8 mouse cellular contexts compared by ENCODE assay signal in genomic region chr16:32644069-32644800, GRCm38 (mm10). TPM values are rescaled to one million over a fixed set of nuclear protein-coding genes. Genes with fewer than 3 reads are reported as not detected.
DNase-seq lines count a peak whose midpoint lies in the region; ATAC-seq and TF ChIP-seq lines count a peak whose summit lies in the region.

No protein-coding gene starts in this region.

- in situ Hi-C loops in CH12.LX (cut with MboI; ENCODE audit: low pct_ligation_motif_present, low pct_unique_long_range_greater_than_20kb, low sequenced_read_pairs), result no loop called here

- TF ChIP-seq POLR2A in CH12.LX (IDR thresholded peaks at IDR 0.05; ENCODE audit: low read depth, low read length), result no peak
- TF ChIP-seq POLR2A in kidney, adult 2 months (IDR thresholded peaks at IDR 0.05; ENCODE audit: low read depth, low read length), result no peak

- peaks cover 7% of the 10 kb centered on the region; the same call in 1 of the 2 replicates for H3K79me2 ChIP-seq in CH12.LX (replicated peaks; ENCODE audit: control insufficient read depth, extremely low read depth, insufficient read depth, poor library complexity, severe bottlenecking)

- no peak for TF ChIP-seq RAD21 in CH12.LX (IDR thresholded peaks at IDR 0.05; ENCODE audit: low read depth, low read length)

- dilution Hi-C loops in CH12.LX (cut with MboI; ENCODE audit: extremely low pct_ligation_motif_present, extremely low pct_unique_long_range_greater_than_20kb, low sequenced_read_pairs), result no loop called here

- no peak for TF ChIP-seq CTCF in CH12.LX (conservative IDR thresholded peaks at IDR 0.05 in 1 of 2, IDR thresholded peaks at IDR 0.05 in 1 of 2; ENCODE audit: low read depth in 2 of 2, low read length in 2 of 2)
- TF ChIP-seq CTCF in kidney, adult 2 months (conservative IDR thresholded peaks at IDR 0.05; ENCODE audit: insufficient read depth, insufficient read length, low read depth, low read length), result no peak
- TF ChIP-seq CTCF in liver, postnatal 0 days (IDR thresholded peaks at IDR 0.05; ENCODE audit: low read depth), result no peak

- 4% methylated on average over 74 of the region's 82 CpGs for WGBS in kidney, adult 2 months
- 2% methylated on average over 52 of the region's 82 CpGs for WGBS in liver, postnatal 0 days (ENCODE audit: insufficient replicate concordance)

- ATAC-seq in liver, postnatal 0 days, result peak; percentile 43

- peaks cover 15 to 50% of the 10 kb centered on the region in 2 experiments for H3K4me1 ChIP-seq in CH12.LX (ENCODE audit: control insufficient read depth in 1 of 2, insufficient read depth in 2 of 2)
- peaks cover 9% of the 10 kb centered on the region for H3K4me1 ChIP-seq in kidney, adult 2 months (ENCODE audit: control insufficient read depth, insufficient read depth, low read length)
- peaks cover 20% of the 10 kb centered on the region for H3K4me1 ChIP-seq in liver, postnatal 0 days (ENCODE audit: insufficient read depth)

- TF ChIP-seq EP300 in CH12.LX (IDR thresholded peaks at IDR 0.05; ENCODE audit: low read length), result no peak
- TF ChIP-seq EP300 in liver, postnatal 0 days (IDR thresholded peaks at IDR 0.05; ENCODE audit: low read depth), result no peak

- H3K9ac ChIP-seq in CH12.LX (ENCODE audit: insufficient read depth, low read depth), result peak overlapping the region; percentile 87
- peak overlapping the region; percentile 87 for H3K9ac ChIP-seq in liver, postnatal 0 days (replicated peaks)

- H3K9me3 ChIP-seq in CH12.LX (replicated peaks; ENCODE audit: low read length), result no peaks in the 10 kb centered on the region
- H3K9me3 ChIP-seq in liver, postnatal 0 days (ENCODE audit: low read length), result no peaks in the 10 kb centered on the region

- intact Hi-C loops in gastrocnemius, postnatal 14 days (cut with DNase I; ENCODE audit: low total_unique reads), result no loop called here

- H3K27me3 ChIP-seq in CH12.LX (replicated peaks), result no peaks in the 10 kb centered on the region
- no peaks in the 10 kb centered on the region for H3K27me3 ChIP-seq in kidney, adult 2 months (replicated peaks; ENCODE audit: control insufficient read depth, insufficient read depth, low read length)
- H3K27me3 ChIP-seq in liver, postnatal 0 days (ENCODE audit: insufficient read depth, low read length), result peaks cover 4% of the 10 kb centered on the region; the same call in 1 of the 2 replicates

- H3K36me3 ChIP-seq in CH12.LX (replicated peaks in 1 of 2; ENCODE audit: control insufficient read depth in 1 of 2, insufficient read depth in 1 of 2, low read length in 1 of 2), result peaks cover 0 to 13% of the 10 kb centered on the region in 2 experiments
- H3K36me3 ChIP-seq in kidney, adult 2 months (ENCODE audit: control insufficient read depth, insufficient read depth, low read length), result no peaks in the 10 kb centered on the region
- no peaks in the 10 kb centered on the region for H3K36me3 ChIP-seq in liver, postnatal 0 days (replicated peaks; ENCODE audit: insufficient read depth, low read length)

- H3K4me3 ChIP-seq in CH12.LX (replicated peaks in 1 of 3; ENCODE audit: low read depth in 2 of 3, low read length in 2 of 3, poor library complexity in 1 of 3), result peak overlapping the region; percentile 41 to 71 (median 68)
- H3K4me3 ChIP-seq in kidney, adult 2 months (ENCODE audit: insufficient read depth, low read depth, low read length), result peak overlapping the region; percentile 74
- H3K4me3 ChIP-seq in liver, postnatal 0 days (ENCODE audit: low read depth, low read length), result peak overlapping the region; percentile 71

- DNase-seq in A20 (ENCODE audit: low read depth, low spot score) (peak; percentile 69), CH12.LX (ENCODE audit: extremely low read depth) (no peak)
- peak; percentile 54 for DNase-seq in cerebellum, adult 9-10 months
- DNase-seq in gastrocnemius, postnatal 14 days, result peak; percentile 55
- peak; percentile 39 for DNase-seq in kidney, adult 2 months
- DNase-seq in liver, postnatal 0 days, result peak; percentile 57
- DNase-seq in right cerebral cortex, adult 2 months (ENCODE audit: low spot score in 2 of 2), result peak; percentile 59 to 60
- DNase-seq in ovary, postnatal 10 days (ENCODE audit: low spot score), result no peak

- H3K27ac ChIP-seq in CH12.LX (ENCODE audit: insufficient read depth, low read depth), result no peak overlapping the region
- no peak overlapping the region for H3K27ac ChIP-seq in kidney, adult 2 months (ENCODE audit: insufficient read depth, low read depth, low read length)
- H3K27ac ChIP-seq in liver, postnatal 0 days (ENCODE audit: low read depth), result peak overlapping the region; percentile 66

- H3K4me2 ChIP-seq in CH12.LX (ENCODE audit: insufficient read depth, low read depth, poor library complexity, severe bottlenecking), result peak overlapping the region; percentile 86
- peak overlapping the region; percentile 99 for H3K4me2 ChIP-seq in liver, postnatal 0 days (ENCODE audit: low read depth, low read length)

TF ChIP-seq in CH12.LX, 34 proteins besides CTCF, POLR2A, EP300 and RAD21:
- TF ChIP-seq MAZ (IDR thresholded peaks at IDR 0.05; ENCODE audit: low read depth, low read length), result 0 out of 2 replicates have a peak, but pooled peaks have one; percentile 16
- TF ChIP-seq NRF1 (IDR thresholded peaks at IDR 0.05; ENCODE audit: low read depth, low read length), result no peak
- peak; percentile 24 for TF ChIP-seq UBTF (IDR thresholded peaks at IDR 0.05; ENCODE audit: low read depth, low read length)
- no peak for TF ChIP-seq HCFC1 (IDR thresholded peaks at IDR 0.05; ENCODE audit: low read depth, low read length)
- no peak for TF ChIP-seq ELF1 (IDR thresholded peaks at IDR 0.05; ENCODE audit: low read depth, low read length)
- peak; percentile 48; the same call in 1 of the 2 replicates for TF ChIP-seq BHLHE40 (IDR thresholded peaks at IDR 0.05; ENCODE audit: low read depth, low read length)
- no peak for TF ChIP-seq E2F4 (IDR thresholded peaks at IDR 0.05; ENCODE audit: insufficient replicate concordance, low read depth, low read length)

RNA-seq across cellular contexts. Expression of gene Tnk2, which starts 0.6 kb away (rescaled TPM):
- total RNA-seq in CH12.LX (2012; rRNA removed) (31.9 and 35.9 TPM in 2 replicates), CH12.LX (2014; rRNA removed) (14.7 and 18.8 TPM in 2 replicates)
- 62.2 and 67.7 TPM in 2 replicates for polyA plus RNA-seq in CH12.LX (2012; ENCODE audit: insufficient read length, low read depth)
- 10 to 100 TPM; 34.6 to 42.8 TPM for total RNA-seq in gastrocnemius, postnatal 14 days (2021)
- polyA plus RNA-seq in kidney, adult 2 months (2012; rRNA removed), result 35.8 and 40.8 TPM in 2 replicates
- 2.9 and 3.5 TPM in 2 replicates for polyA plus RNA-seq in liver, postnatal 0 days (2015; fragmentation: Nextera tagmentation; extraction: Ambion mirVana)

RNA-seq across cellular contexts. Expression of gene Tfrc, which starts 35.5 kb away (rescaled TPM):
- total RNA-seq in CH12.LX (2012; rRNA removed), result 328 and 358 TPM in 2 replicates
- 840 and 921 TPM in 2 replicates for total RNA-seq in CH12.LX (2014; rRNA removed)
- polyA plus RNA-seq in CH12.LX (2012; ENCODE audit: insufficient read length, low read depth), result 186 and 190 TPM in 2 replicates
- total RNA-seq in gastrocnemius, postnatal 14 days (2021), result 100 to 1,000 TPM; 285 to 408 TPM
- 7.9 and 12.0 TPM in 2 replicates for polyA plus RNA-seq in kidney, adult 2 months (2012; rRNA removed)
- 85.1 and 103 TPM in 2 replicates for polyA plus RNA-seq in liver, postnatal 0 days (2015; fragmentation: Nextera tagmentation; extraction: Ambion mirVana)

Comparison
In these comparisons a context has a peak if more than half of its experiments do, and no peak if none do; other contexts are left out.
1. DNase-seq: peak in A20 (single experiment), cerebellum, adult 9-10 months (single experiment), gastrocnemius, postnatal 14 days (single experiment), kidney, adult 2 months (single experiment), liver, postnatal 0 days (single experiment) and right cerebral cortex, adult 2 months (2 of 2); none in CH12.LX (single experiment) and ovary, postnatal 10 days (single experiment).
2. Peak in every context shown above with its lines, with median percentiles within 50 percentile points of each other: H3K4me3 ChIP-seq.